Mouse (Mus musculus) gastrocnemius, postnatal 4 days (tissue): Measurements from ENCODE around the gene Vamp1. TPM values are rescaled to one million over a fixed set of nuclear protein-coding genes. Genes with fewer than 3 reads are reported as not detected.
A peak's percentile ranks its signal among the peaks of the same experiment; 100 is the strongest.

ENCODE experiments used
- DNase-seq, 2 experiments: peaks; one replicate each; pipeline ENCODE4 v3.0.0; 2021 to 2022; ENCODE audit warnings: low spot score in 2 of 2, mixed read lengths in 2 of 2
- total RNA-seq, 2 experiments: library from RNA; stranded (reverse); gene quantifications; 2 replicates each; pipeline ENCODE4 v1.2.3; 2021

The Vamp1 gene
- total RNA-seq, 2 experiments from 2014 or later: 7.0 to 7.3 TPM

DNA sequence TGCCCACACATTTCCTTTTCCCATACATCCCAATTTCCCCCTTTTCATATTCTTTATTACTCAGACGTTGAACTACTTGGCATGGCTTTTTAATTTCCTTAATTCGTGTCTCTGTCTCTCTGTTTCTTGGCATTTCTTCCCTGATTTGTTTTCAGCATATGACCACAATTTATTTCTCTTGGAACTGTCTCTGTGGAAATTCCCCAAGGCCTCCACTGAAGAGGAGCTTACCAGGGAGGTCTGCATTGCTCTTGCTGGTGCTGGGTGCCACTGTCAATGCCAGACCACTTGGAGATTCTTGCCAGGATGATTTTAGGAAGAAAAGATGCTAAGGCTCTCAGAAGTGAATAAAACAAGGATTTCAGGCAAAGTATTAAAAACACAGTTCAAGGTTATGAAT lies 2.7 kb upstream of the Vamp1 start:
- no peak for DNase-seq

DNA sequence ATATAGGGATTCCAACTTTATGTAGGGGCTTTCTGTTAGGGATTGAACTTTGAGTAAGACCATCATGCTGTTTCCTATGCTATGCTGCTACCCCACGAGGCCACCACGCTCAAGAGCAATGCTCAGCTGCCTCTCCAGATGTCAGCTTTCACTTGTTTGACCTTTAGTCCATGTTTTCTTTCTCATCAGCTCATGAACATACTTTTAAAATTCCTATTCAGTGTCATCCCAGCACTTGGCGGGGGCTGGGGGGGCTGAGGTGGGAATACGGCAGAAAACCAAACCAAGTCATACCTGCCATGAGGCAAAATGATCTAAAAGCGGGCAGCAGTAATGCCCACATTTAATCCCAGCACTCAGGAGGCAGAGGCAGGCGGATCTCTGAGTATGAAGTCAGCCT lies 2.2 kb upstream of the Vamp1 start:
- DNase-seq: no peak

DNA sequence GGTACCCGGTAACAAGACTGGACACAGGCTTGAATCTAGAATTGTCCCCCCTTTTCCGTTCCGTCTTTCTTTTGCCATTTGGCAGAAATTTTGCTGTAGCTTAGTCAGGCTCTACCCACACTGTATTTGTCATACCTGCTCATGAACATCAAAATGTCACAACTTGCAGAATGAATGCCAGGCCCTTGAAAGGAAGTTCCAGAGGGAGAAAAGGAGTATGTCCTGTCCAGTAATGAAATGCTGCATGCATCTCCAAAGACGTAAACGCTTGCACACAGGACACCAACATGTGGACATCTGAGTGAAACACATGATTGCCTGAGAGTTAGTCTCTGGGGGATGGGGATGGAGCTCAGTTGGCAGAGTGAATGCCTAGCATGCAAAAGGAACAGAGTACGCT lies 1.6 kb upstream of the Vamp1 start:
- DNase-seq: no peak

DNA sequence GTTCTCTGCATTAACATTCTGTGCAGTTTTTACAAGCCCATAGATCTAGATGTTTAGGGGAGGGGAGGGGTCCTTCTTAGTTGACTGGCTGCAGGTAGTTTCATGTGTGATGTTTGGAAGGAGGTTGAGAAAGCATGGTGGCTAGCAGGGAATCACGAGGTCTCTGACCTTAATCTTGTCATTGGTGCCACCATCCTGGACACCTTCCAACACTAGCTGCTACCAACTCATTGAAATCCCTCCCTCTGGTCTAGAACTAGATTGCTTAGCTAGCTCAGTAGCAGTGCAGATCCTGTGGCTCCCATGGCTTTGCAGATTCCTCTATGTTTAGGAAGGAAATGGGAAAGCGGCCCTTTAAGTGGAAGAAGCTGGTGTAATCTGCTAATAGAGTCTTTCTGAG lies 1.5 kb downstream of the Vamp1 start:
- peak in 1 of 2 experiments; percentile 13 for DNase-seq

DNA sequence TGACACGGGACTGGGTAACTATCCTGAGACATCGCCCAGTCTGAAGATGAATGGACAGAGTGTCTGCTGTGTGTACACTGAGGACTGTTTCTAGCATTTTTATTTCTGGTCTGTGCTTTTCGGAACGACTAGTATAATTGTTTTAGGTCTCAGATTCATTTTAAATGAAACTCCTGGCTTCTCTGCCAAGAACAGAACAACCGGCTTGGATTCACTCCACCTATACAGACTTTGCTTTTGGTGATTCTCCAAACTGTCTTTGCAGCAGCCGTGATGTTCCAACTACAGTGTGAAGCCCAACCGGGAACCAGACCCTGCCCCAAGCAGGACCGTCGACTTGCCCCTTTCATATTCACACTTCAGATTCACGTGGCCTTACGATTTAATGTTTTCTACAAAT lies 2.5 kb downstream of the Vamp1 start:
- peak in 1 of 2 experiments; percentile 10 for DNase-seq

DNA sequence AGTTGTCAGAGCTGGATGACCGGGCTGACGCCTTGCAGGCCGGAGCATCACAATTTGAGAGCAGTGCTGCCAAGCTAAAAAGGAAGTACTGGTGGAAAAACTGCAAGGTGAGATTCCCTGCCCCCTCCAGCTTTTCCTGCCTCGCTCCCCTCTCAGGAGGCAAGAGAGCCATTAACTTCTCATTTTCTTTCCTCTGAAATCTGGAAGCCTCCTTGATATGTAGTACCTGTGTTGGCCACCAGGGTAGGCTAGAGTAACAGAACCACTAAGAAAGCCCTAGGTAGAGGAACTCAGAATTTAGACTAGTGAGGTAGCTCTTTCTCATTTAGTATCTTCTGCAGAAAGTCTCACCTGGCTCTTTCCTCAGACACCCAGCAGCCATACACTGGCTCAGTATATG lies 3.6 kb downstream of the Vamp1 start:
- peak in 1 of 2 experiments; percentile 54 for DNase-seq

DNA sequence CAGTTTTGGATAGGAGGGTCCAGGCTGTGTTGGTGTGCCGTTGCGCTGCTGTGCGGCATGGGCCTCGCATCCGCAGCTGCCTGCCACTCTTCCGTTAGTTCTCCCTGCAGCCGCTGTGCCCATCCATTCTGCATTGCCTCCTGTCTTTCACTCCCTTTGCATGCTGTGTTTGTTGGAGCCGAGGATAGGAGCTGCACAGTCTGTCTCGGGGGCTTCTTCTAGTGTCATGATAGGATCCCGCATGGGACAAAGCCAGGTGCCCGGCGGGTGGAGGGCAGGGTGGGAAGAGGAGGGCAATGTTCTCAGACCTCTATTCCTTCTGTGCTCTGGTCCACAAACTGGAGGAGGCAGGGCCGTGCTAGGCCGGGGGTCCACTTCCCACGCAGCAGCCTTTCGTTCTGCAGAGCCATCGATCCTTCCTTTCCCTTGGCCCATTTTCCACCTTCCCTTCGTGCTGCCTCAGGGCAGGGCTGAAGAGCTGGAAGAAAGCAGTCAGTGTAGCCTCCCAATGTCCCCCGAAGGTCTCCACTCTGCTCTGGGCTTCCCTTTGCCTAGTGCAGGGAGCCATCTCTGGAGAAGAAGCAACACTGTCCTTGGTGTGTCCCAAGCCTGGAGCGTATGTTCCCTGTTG lies 5.9 kb downstream of the Vamp1 start:
- DNase-seq: no peak

DNA sequence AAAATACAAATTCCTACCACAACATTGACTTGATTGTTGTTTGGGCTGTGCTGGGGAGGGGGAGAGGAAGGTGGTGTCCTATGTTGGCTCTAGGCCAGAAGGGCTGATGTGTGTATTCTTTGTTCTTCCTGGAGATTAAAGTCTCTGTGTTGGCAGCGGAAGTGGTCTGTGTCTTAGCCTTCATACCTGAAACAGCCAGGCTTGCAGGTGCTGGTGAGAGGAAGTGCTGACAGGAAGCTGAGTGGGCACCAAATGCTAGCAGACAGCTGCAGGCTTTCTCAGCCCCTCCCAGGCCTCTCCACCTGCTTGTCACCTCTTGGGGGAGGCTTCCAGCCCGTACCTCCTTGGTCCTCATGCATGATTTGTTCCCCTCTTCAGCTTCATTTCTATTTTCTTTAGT lies 6.8 kb downstream of the Vamp1 start:
- DNase-seq: no peak

DNA sequence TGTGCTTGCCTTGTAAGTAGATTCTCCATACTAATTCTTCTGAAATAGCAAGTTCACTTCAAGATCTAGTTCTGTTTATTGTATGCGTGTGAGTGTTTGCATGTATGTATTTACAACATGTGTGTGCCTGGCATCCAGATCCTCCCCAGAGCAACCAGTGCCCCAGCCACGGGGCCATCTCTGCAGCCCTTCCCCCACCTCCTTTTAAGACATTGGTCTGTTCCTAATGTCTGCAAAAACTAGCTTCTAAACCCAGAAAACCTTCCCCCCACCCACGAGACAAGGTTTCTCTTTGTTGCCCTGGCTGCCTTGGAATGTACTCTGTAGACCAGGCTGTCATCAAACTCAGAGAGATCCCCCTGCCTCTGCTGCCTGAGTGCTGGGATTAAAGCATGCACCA lies 7.2 kb downstream of the Vamp1 start:
- DNase-seq: no peak

DNA sequence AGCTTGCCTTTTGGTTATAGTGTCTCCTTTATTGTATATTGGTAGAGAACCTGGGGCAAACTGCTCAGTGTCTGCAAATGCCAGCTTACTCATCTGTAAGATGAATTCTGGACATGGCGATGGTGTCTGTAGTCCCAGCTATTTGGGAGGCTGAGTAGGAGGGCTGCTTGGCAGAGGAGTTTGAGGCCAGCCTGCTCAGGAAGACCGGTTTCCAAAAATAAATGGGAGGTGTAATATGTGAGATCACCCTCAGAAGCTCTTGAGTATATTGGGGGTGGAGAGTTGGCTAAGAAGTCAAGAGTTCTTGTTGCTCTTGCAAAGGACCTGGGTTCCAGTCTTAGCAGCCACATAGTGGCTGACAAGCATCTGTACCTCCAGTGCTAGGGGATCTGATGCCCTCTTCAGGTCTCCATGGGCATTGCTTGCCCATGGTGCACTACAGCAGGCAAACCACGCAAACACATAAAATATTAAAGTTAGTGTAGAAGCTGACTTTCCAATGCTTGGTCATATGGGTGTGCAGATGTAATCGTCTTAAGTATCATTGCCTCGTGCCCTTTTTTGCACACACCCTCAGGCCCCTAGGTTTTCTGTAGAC lies 10.3 kb downstream of the Vamp1 start:
- no peak for DNase-seq

DNA sequence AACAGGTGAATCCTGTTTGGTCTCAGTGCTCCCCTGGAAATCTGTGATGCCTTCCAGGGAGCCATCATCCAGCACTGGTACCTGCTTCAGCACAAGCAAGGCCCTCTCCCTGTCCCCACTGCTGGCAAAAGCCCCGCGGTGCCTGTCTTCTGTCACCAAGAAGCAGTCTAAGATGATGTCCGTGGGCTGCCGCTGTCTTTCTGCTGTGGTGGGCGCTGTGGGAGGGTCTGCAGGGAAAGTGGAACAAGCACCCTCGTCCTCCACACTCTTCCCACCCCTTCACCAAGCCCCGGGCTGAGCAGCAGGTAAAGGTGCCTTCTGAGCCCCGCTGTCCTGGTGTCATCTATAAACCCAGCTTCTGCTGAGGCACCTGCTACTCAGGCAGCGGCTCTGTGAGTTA lies 15.2 kb downstream of the Vamp1 start:
- DNase-seq: no peak

DNA sequence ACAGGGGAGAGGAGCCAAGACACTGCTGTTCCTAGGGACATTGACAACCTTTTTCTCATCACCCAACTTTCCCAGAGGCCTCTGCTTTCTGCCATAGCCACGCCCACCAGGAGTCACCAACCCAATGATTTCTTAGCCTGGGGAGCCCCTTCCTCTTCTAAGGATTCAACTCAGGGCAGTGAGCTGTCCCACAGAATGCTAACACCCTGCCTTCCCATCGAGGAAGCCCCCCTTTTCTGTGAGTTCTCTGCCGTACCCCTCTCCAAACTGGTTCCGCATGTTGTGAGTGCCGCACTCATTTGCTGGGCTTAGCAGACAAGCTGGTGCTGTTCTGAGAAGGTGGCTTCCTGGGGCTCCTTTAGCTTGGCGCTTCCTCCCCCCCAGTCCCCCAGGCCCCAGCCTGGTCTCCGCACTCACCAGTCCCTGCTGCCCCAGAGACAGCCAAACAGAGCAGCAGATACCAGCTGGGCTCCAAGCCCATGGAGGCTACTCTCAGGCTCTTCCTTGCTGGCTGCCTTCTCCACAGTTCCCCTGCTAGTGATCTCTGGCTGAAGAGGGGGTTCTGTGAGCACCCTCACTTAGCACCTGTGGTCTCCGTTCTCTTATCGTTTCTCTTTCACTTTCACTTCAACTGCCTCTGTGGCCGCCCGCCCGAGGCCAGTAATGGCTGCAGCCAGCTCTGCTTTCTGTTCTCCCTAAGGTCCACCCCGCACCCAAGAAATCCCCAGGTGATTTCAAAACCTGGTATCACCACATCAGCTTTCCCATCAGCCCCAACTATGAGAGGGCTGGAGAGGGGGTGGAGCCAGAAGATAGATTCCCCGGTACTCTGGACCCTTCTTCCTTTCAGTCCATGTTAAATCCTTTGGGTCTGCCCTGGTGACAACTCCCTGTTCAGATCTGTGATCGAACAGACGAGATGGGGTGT lies 16.0 kb downstream of the Vamp1 start, which contains the start of gene Tapbpl:
Gene Tapbpl (minus strand): TSS at position 744 of the 928 bp plus-strand sequence.
- DNase-seq: peak in 1 of 2 experiments; percentile 52

DNA sequence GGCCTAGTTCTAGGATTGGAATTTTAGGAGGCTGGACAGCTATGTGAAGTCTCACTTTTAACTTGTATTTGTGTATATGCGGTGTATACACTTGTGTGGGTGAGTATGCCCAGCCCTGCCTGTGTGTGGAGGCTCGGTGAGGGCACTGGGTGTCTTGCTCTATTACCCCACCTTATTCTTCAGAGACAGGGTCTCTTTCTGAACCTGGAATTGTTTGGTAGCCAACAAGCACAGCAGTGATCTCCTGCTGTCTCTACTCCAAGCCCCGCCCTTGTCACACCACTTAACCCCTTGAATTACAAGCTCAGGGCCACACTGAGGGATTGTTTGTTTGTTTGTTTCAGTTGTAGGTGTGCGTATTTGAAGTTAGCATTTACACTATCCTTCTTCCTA lies 16.7 kb downstream of the Vamp1 start:
- no peak for DNase-seq

DNA sequence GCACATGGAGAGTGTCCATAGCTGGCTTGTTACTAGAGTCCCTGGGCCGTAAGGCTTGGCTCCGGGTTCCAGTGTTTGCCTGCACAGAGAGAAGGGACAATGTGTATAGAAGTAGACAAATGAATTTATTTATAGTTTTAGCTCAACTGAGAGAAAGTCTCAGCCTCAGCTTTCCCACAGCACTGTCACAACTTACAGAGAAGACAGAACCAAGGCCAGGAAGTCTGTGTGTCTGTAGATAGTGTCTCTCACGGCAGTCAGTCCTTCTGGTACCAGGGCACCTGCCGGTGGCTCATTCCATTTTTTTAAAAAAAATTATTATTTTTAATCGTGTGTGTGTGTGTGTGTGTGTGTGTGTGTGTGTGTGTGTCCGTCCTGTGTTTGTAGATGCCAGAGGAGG lies 17.2 kb downstream of the Vamp1 start:
- DNase-seq: no peak

DNA sequence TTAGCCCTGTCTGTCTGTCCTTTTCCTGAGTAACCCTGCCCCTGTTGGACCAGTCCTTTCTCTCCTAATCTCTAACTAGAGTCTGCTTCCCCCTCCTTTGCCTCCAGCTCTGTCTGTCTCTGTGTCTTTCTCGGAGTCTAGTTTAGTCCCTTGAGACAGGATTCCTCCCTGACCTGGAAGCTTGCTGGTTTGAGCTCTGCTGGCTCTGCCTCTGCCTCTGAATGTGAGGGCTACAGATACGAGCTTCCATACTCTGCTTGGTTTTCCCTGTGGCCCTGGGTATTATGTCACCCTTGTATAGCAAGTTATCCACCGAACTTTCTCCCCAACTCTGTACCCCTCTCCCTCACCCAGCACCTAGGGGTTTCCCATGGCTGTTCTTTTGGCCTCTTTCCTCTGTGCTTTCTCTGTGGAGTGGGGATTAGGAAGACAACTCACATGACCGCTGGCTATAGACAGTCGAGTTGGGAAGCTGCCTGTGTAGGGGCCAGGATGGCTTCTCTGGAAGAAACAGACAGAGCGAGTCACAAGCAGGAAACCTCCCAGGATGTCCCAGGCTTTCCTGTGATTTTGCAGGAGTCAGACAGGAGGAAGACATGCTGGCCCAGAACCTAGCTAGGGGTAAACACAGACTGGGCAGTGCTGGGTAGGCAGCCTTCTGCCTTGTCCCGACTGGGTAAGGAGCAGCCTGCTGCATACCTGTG lies 18.6 kb downstream of the Vamp1 start:
- no peak for DNase-seq

DNA sequence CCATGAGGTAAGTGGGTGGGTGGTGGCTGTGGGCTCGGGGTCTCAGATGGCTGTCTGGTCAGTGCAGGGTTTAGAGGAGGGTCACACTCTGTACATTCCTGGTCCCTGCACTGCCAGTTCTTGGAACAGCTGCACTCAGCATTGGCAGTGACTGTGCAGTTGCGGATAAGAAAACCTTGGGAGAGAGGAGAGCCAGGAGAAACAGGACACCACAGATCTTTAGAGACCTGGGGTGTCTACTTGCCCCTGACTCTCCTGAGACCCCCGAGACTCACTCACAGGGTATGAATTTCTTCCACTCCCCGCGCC lies 19.1 kb downstream of the Vamp1 start:
- no peak for DNase-seq

DNA sequence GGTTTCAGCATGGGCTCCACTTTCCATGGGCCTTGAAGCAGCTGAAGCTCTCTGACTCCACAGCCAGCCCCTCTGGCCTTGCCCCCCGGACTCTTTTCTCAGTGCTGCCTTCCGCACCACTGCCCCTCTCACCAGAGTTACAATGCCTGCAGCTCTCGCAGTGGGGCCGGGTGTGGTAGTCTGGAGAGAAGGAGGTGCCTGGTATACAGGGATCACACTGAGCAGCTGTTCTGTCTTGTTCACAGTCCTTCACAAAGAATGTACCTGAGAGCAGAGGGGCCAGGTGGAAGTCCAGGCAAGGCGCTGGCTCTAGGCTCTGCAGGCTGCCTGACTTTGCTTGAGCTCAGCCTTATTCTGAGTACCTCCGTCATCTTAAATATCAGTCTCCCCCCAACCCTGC lies 21.0 kb downstream of the Vamp1 start:
- DNase-seq: no peak

DNA sequence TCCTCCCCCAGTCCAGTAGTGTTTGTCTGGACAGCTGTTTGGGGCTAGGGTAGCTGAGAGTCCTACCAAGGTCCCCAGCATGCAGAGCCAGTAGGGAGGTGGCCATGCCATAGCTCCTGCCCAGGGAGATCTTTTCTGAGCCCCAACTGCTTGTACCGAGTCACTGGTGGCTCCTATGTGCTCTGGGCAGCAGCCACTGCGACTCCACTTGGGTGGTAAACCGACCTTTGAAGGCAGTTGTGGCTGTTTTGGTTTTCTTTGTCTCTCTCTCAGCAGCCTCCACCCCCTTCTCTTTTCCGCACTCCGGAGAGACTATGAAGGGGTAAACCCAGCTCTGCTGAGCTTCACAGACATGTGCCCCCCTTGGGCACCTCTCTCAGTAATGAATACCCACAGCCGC lies 21.4 kb downstream of the Vamp1 start, which contains the start of gene Cd27:
Gene Cd27 (minus strand): TSS at position 229 of the 400 bp plus-strand sequence.
- no peak for DNase-seq

DNA sequence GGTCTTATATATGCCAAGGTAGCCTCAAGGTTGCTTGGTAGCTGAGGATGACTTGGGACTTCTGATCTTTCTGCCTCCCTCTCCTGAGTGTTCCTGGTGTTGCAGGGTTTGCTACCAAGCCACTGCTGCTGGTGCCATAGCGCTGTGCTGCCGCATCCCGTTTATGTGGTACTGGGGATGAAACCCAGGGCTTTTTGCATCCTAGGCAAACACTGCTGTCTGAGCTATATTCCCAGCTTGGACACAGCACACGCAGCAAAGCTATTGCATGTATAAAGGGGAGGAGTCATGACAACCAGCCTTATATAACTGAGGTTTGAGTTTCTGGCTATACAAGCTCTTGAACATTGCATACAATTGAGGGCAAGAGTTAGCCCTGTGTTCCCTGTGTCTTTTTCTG lies 22.1 kb downstream of the Vamp1 start:
- no peak for DNase-seq

DNA sequence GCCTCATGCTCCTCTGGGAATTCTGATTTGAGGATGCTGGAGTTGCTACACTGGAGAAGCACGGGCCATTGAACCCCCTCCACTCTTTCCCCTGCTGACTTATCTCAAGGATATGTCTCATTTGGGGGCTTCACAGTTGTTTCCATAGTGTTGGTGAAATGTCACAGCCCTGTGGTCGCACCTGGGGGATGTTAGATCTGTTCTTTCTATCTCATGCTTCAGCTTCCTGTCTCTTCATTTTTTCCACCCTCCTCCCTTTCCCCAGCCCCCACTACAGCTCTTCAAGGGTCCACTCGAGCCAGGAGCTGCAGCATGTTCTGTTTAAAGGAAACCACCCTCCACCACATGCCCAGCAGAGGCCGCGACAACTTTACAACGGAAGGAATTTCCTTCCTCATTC lies 23.0 kb downstream of the Vamp1 start:
- DNase-seq: no peak

DNA sequence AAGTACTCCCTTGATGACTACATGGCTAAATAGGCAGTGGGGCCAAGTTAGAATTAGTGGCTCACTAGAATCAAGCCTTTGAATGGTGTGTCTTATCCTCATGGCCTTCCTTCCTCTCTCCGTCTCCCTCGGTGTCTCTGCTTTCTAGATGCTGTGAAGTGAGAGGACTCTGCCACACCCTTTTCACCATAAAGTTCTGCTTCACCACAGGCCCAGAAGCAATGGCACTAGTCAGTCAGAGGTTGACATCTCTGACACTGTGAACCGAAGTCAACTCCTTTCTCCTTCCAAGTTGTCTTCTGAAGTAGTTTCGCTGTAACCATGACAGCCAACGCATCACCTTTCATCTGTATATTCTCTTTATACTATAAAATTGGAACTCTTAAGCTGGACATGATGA lies 24.2 kb downstream of the Vamp1 start:
- no peak for DNase-seq

DNA sequence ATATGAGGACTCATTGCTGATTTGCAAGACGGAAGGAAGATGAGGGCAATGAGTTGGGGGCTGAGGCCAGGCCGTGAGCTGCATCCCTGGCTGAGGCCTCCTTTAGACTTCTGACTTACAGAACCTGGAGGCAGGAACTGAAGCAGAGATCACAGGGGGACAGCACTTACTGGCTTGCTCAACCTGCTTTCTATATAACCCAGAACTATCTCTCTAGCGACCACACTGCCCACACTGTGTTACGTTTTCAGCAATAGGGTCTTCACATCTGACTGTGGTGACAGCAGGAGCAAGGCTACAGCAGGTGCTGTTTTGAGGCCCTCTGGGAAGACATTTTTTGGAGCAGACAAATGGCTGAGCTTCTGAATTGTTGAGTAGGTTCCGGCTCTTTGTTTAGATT lies 25.3 kb downstream of the Vamp1 start:
- no peak for DNase-seq
